Mouse (Mus musculus) gastrocnemius, postnatal 10 days (tissue): ENCODE results near the gene Acvr2b. TPM values are rescaled to one million over a fixed set of nuclear protein-coding genes. Genes with fewer than 3 reads are reported as not detected.
"Not testable (repeated sequence)": the region's sequence is repeated elsewhere in the genome, so short reads cannot be mapped to it uniquely, and the experiment has no call there.

Experiments used
- DNase-seq: peaks from one replicate; pipeline ENCODE4 v3.0.0; 2021; ENCODE audit warnings: mixed read lengths
- long read RNA-seq, 2 experiments: library from polyadenylated mRNA; stranded (forward); transcript quantifications; one replicate each; pipeline ENCODE4 v2.0.0; 2021
- total RNA-seq, 2 experiments: library from RNA; stranded (reverse); gene quantifications; 2 replicates each; pipeline ENCODE4 v1.2.3; 2021

The Acvr2b gene
- 10 to 100 TPM in 1 of 2 experiments, 1 to 10 TPM in 1; 7.5 to 14.3 TPM for total RNA-seq
- long read RNA-seq, experiment 1, transcript Acvr2b-205 (11 exons, 3,175 nt): major isoform, 6 of 15 reads
- long read RNA-seq, experiment 1, partial matches to known transcripts: 0 of 15 reads
- long read RNA-seq, experiment 1, other reads (novel, unspliced or antisense): 8 of 15 reads
- long read RNA-seq, experiment 2, transcript Acvr2b-205 (11 exons, 3,175 nt): major isoform, 5 of 13 reads
- long read RNA-seq, experiment 2, partial matches to known transcripts: 1 of 13 reads
- long read RNA-seq, experiment 2, other reads (novel, unspliced or antisense): 7 of 13 reads

- DNase-seq: peak; percentile 94
These were observed at the start of gene Acvr2b for GRCm38 (mm10) chr9:119401801-119402214. Gene Acvr2b, plus strand, starts transcription at chr9:119402118.

GRCm38 (mm10) chr9:119353926-119354325 lies 48.0 kb upstream of the Acvr2b start:
- DNase-seq: no peak

GRCm38 (mm10) chr9:119355943-119356342 lies 46.0 kb upstream of the Acvr2b start:
- DNase-seq: no peak

GRCm38 (mm10) chr9:119357331-119358057 lies 44.4 kb upstream of the Acvr2b start, which contains the start of gene Xylb:
Gene Xylb, plus strand, starts transcription at chr9:119357381.
- peak; percentile 92 for DNase-seq

GRCm38 (mm10) chr9:119358058-119358429 lies 43.9 kb upstream of the Acvr2b start:
- no peak for DNase-seq

GRCm38 (mm10) chr9:119361416-119361815 lies 40.5 kb upstream of the Acvr2b start:
- DNase-seq: no peak

- no peak for DNase-seq
These were observed 38.7 kb upstream of the Acvr2b start for GRCm38 (mm10) chr9:119363229-119363628.

GRCm38 (mm10) chr9:119365284-119365683 lies 36.6 kb upstream of the Acvr2b start, which contains the start of gene Slc22a14:
Gene Slc22a14, minus strand, starts transcription at chr9:119365553.
- DNase-seq: no peak

GRCm38 (mm10) chr9:119368367-119368766 lies 33.6 kb upstream of the Acvr2b start:
- no peak for DNase-seq

- DNase-seq: not testable (repeated sequence)
These were observed 31.1 kb upstream of the Acvr2b start for GRCm38 (mm10) chr9:119370770-119371169.

- DNase-seq: no peak
These were observed 30.7 kb upstream of the Acvr2b start for GRCm38 (mm10) chr9:119371251-119371650.

- no peak for DNase-seq
These were observed 26.9 kb upstream of the Acvr2b start for GRCm38 (mm10) chr9:119375008-119375407.

GRCm38 (mm10) chr9:119375556-119375955 lies 26.4 kb upstream of the Acvr2b start:
- DNase-seq: no peak

GRCm38 (mm10) chr9:119378231-119378630 lies 23.7 kb upstream of the Acvr2b start:
- DNase-seq: no peak

- no peak for DNase-seq
These were observed 19.3 kb upstream of the Acvr2b start for GRCm38 (mm10) chr9:119382603-119383002.

GRCm38 (mm10) chr9:119388956-119389355 lies 13.0 kb upstream of the Acvr2b start:
- DNase-seq: peak; percentile 36

- DNase-seq: no peak
These were observed 11.7 kb upstream of the Acvr2b start for GRCm38 (mm10) chr9:119390214-119390613.

- DNase-seq: no peak
These were observed 7.1 kb upstream of the Acvr2b start for GRCm38 (mm10) chr9:119394808-119395207.

- DNase-seq: no peak
These were observed 567 bp upstream of the Acvr2b start for GRCm38 (mm10) chr9:119401351-119401750.

- DNase-seq: peak; percentile 57
These were observed 626 bp downstream of the Acvr2b start for GRCm38 (mm10) chr9:119402253-119403235.

- DNase-seq: peak; percentile 43
These were observed 1.3 kb downstream of the Acvr2b start for GRCm38 (mm10) chr9:119403236-119403641.

GRCm38 (mm10) chr9:119404090-119404489 lies 2.2 kb downstream of the Acvr2b start:
- no peak for DNase-seq
